Mouse (Mus musculus) embryonic fibroblast, embryonic 13.5 days (primary cell): ENCODE measurements around the gene Tbc1d2. TPM values are rescaled to one million over a fixed set of nuclear protein-coding genes. Genes with fewer than 3 reads are reported as not detected.

ENCODE experiments used
- H3K27ac ChIP-seq: 2 replicates; pipeline ENCODE4 v1.5.1; 2012; ENCODE audit warnings: low read length, control low read depth, inconsistent platforms; ENCODE audit not compliant: insufficient read depth
- H3K4me1 ChIP-seq: 2 replicates; pipeline ENCODE4 v1.6.1; 2011; ENCODE audit warnings: low read length; ENCODE audit not compliant: control insufficient read depth, insufficient read depth
- H3K4me3 ChIP-seq: 2 replicates; pipeline ENCODE4 v1.5.1; 2011; ENCODE audit warnings: mild to moderate bottlenecking, control low read depth, low read length; ENCODE audit not compliant: insufficient read depth
- CTCF ChIP-seq: IDR thresholded peaks from 2 replicates; pipeline ENCODE4 v1.5.1; 2011; ENCODE audit warnings: mild to moderate bottlenecking, control low read depth, low read length, moderate library complexity, borderline replicate concordance; ENCODE audit not compliant: insufficient read depth
- POLR2A ChIP-seq: IDR thresholded peaks from 2 replicates; pipeline ENCODE4 v1.6.1; 2011; ENCODE audit warnings: low read depth, mild to moderate bottlenecking, control low read depth, low read length, moderate library complexity
- polyA plus RNA-seq: library from polyadenylated mRNA; stranded (reverse); fragments of >200 nt; gene quantifications from 2 replicates; pipeline ENCODE4 v1.2.4, GENCODE M21; 2011; ENCODE audit warnings: low read depth; ENCODE audit not compliant: missing spikeins, insufficient read length

Tbc1d2 gene
- 5.6 and 9.5 TPM in 2 replicates for polyA plus RNA-seq

DNA sequence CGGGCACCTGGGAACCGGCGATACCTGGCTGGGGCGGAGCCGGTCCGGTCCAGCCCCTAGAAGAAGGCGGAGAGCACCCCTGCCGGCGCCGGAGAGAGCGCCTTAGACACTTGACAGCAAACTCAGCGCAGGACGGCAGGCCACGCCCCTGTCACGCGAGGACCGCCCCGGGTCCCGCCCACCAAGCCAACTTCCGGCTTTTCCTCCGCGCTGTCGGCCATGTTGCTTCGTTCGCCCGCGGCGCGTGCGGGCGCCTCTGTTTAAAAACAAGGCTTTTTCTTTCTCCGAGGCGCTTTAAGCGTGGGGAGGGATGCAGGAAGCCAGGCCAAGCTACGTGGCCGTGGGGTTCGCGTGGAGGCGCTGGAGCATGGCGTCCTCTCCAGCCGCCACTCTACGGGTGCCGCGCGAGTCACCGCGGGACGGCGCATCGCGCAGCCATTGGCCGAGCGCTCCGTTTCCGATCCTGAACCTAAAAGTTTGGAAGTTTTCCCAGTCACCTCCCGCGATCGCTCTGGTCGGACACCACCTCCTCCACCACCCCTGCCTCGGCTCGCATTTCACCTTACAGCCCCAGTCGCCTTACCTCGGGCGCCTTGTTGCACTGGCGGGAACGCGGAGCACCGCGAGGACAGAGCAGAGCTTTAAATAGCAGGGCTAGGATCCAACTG is at the start of gene Tbc1d2:
Tbc1d2 (minus strand) TSS at position 124 of the 668 bp plus-strand sequence.
- H3K27ac ChIP-seq: peak within 1 kb of the TSS; percentile 74
- no peaks in the 10 kb centered on the region for H3K4me1 ChIP-seq
- H3K4me3 ChIP-seq: peak within 1 kb of the TSS; percentile 85
- peak; percentile 59 for TF ChIP-seq POLR2A
- TF ChIP-seq CTCF: no peak

DNA sequence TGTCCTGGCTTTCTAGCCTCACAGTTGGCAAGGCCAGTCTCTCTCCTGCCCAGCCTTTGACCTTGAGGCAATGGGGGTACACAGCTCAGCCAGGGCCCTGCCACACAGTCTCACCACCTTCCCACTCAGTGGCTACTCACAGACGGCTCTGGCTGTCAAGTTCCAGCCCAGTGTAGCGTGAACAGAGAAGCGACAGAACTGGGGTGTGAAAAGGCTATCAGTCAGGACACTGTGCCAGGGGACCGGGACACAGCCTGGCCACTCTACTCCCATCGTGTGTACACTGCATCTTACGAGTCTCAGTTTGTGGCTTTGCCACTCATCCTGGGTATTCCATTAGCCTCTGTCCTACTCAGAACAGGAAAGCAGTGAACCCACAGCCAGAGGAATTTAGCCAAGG is 46.5 kb upstream of the Tbc1d2 start:
- no peak overlapping the region for H3K4me3 ChIP-seq
- no peaks in the 10 kb centered on the region for H3K4me1 ChIP-seq
- no peak for TF ChIP-seq POLR2A
- TF ChIP-seq CTCF: no peak
- no peak overlapping the region for H3K27ac ChIP-seq

DNA sequence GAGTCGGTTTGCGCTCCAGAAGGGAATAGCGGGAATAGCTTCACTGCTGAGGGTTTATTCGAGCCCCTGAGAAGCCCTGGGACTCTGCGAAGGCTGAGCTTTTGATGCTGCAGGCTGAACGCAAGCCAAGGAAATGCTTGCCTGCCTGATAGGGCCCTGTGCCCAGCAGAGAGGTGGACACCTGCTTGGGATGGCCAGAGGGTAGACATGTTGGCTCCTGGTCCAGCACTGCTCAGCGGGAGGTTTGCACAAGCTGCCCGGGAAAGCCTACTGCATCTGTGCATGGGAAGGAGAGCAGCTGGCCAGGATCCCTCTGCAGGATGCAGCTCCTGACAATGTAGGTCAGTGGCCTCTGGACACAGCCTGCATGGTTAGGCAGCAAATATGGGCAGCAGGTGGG is 40.6 kb upstream of the Tbc1d2 start:
- TF ChIP-seq POLR2A: no peak
- TF ChIP-seq CTCF: no peak
- H3K27ac ChIP-seq: no peak overlapping the region
- H3K4me3 ChIP-seq: no peak overlapping the region
- H3K4me1 ChIP-seq: no peaks in the 10 kb centered on the region

DNA sequence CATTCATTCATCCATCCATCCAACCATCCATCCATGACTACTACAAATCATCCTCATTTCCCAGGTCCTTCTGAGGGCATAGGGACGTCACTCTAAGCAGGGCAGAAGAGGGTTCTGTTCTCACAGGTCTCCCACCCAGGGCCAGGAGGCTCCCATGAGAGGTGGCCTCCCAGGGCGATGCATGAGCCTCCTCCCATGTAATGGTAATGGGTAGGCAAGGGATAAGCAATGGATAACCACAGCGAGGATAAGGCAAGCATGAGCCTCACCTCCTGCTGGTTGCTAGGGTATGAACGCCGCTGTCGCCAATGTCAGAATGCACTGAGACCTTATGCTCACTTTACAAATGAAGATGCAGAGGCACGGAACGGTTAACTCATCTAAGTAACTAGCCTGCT is 40.0 kb upstream of the Tbc1d2 start:
- Histone ChIP-seq H3K27ac (no peak overlapping the region), H3K4me3 (no peak overlapping the region), H3K4me1 (no peaks in the 10 kb centered on the region)
- TF ChIP-seq POLR2A (no peak), CTCF (no peak)

DNA sequence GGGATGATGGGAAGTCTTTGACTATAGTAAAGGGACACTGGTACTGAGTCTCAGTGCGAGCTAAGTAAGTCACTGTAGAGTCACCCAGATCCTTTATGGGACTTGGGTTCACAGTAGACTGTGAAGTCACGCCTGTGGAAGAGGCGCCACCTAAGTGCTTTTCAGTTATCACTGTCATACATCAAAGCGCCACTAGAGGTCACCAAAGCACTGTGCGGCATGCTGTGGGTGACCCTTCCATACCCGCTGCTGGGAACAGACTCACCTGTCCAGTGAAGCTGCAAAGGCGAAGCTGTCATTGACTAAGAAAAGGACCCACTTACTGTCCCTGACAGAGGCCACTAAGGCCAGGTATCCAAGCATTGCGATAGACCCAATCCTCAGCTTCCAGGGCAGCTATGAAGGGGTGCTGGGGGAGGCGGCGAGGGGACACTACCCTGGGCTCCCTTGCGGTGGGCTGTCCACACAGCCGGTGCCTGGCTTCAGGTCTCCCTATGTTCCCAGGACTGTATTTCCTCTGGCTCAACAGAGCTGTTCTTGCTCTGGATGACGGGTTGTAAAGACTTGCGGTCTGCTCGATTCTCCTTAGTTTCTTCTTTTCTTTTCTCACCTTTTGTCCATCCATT is 39.5 kb upstream of the Tbc1d2 start:
- Histone ChIP-seq H3K4me3 (no peak overlapping the region), H3K4me1 (no peaks in the 10 kb centered on the region), H3K27ac (no peak overlapping the region)
- TF ChIP-seq POLR2A: no peak
- TF ChIP-seq CTCF: peak; percentile 89

DNA sequence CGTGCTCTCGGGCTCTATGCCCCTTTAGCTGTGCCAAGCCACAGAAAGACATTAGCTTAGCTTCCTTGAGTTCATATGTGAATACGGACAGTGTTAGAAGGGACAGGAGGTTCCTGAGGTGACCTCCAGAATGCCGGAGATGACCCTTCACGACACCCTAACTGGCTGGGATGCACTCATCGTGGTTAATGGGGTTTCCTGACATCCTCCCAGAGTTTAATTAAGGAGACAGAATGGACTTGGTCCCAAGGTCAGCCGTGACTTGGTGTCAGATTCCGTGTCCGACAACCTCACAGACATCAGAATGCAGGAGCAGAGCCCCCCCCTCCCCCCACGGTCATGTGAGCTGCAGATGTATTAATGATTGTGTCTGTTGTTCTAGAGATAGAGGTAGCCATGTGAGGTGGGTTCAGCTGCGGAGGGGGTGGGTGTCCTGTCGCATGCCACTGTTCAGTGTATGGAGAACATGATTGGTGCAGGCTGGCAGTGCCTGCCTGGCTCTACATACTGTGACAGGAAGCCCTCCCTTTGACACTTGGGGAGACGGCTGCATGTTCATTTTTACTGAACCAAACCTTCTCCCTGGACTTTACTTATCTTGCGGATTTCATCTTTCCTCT is 38.3 kb upstream of the Tbc1d2 start:
- Histone ChIP-seq H3K4me3 (no peak overlapping the region), H3K4me1 (no peaks in the 10 kb centered on the region), H3K27ac (no peak overlapping the region)
- no peak for TF ChIP-seq CTCF
- no peak for TF ChIP-seq POLR2A

DNA sequence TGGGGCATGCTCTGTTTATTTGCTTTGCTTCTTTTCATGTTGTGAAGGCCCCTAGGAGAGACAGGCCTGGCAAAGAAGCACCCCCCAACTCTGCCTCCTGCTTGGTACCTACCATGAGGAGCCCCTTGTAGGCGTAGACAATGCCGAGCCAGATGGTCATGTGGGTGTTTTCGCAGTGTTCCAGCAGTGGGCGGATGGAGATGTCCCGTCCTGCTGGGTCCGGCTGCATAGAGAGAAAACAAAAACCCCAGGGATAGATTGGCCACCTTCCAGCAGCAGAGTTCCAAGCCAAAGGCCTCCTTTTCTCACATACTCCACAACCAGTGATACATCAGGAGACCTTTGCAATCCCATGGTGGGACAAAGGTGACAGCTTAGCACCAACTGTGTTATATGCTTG is 34.2 kb upstream of the Tbc1d2 start:
- no peak for TF ChIP-seq POLR2A
- TF ChIP-seq CTCF: no peak
- H3K27ac ChIP-seq: no peak overlapping the region
- H3K4me1 ChIP-seq: no peaks in the 10 kb centered on the region
- no peak overlapping the region for H3K4me3 ChIP-seq

DNA sequence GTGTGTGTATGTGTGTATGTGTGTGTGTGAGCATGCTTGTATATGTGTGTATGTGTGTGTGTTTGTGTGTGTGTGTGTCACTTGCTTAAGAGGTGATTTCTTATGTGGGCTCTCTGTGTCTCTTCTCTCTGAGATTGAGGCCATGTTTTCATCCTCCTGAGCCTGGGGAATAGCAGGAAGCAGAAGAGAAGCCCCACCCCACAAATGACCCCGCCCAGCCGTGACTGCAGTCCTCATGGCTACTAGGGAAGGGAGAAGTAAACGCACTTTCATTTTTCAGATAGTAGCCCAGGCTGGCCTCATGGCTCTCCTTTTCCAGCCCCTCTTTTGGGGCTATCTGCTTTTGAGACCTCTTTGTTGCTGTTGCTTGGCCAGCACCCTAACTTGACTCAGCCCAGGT is 26.6 kb upstream of the Tbc1d2 start:
- no peak overlapping the region for H3K27ac ChIP-seq
- no peak for TF ChIP-seq POLR2A
- TF ChIP-seq CTCF: no peak
- H3K4me3 ChIP-seq: no peak overlapping the region
- no peaks in the 10 kb centered on the region for H3K4me1 ChIP-seq

DNA sequence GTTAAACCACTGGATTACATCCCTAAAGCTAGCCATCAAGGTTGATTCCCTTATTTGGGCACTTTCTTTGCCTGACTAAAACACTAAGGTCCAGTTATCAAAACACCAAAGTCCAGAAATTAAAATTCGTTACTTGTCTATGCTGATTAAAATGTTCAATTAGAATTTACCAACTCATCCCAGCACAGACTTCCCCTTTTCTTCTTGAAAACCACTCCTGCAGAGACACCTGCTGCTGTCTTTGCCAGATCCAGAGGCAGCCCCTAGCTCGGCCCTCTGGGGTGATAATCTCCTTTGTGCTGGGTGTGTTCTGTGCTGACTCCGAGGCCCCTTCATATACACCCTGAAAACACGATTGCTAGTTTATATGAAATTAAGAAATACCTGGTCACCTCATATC is 26.0 kb upstream of the Tbc1d2 start:
- H3K27ac ChIP-seq: no peak overlapping the region
- H3K4me3 ChIP-seq: no peak overlapping the region
- no peaks in the 10 kb centered on the region for H3K4me1 ChIP-seq
- TF ChIP-seq POLR2A (no peak), CTCF (no peak)

DNA sequence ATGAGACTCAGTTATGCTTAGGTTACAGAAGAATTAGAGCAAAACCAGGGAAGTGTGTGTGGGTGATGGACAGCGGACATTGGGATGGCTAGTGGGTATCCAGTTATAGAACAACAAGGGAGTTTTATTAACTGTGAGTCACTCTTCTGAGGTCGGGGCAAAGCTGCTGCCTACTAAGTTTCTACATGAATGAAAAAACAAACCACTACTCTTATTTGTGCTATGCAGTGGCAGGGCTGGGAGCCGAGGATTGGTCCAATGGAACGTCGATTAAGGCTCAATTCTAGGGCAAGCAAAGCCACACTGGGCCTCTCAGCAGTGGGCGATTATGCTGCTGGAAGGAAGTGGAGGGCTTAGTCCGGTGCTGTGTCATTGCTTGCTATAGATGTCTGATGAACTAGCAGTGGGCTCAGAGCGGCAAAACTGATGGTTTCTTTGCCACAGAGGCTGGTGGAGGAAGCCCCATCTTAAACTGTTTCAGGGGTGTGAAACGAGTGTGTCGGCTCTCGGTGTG is 25.3 kb upstream of the Tbc1d2 start:
- Histone ChIP-seq H3K27ac (no peak overlapping the region), H3K4me3 (no peak overlapping the region), H3K4me1 (no peaks in the 10 kb centered on the region)
- TF ChIP-seq CTCF: no peak
- TF ChIP-seq POLR2A: no peak
